8 mouse cellular contexts compared by ENCODE assay signal in genomic region chr7:24113001-24113400, GRCm38 (mm10). TPM values are rescaled to one million over a fixed set of nuclear protein-coding genes. Genes with fewer than 3 reads are reported as not detected.
DNase-seq lines count a peak whose midpoint lies in the region; ATAC-seq lines count a peak whose summit lies in the region.

No protein-coding gene starts in this region.

- no peak overlapping the region for H3K27ac ChIP-seq in neural tube, embryonic 11.5 days (ENCODE audit: low read depth, low read length)
- H3K27ac ChIP-seq in intestine, embryonic 14.5 days (ENCODE audit: low read depth), result peak overlapping the region; percentile 72
- H3K27ac ChIP-seq in limb, embryonic 15.5 days, result peak overlapping the region; percentile 89
- H3K27ac ChIP-seq in midbrain, embryonic 15.5 days, result peak overlapping the region; percentile 68

- peak overlapping the region; percentile 76 for H3K4me2 ChIP-seq in neural tube, embryonic 11.5 days (ENCODE audit: low read depth)
- peak overlapping the region; percentile 78 for H3K4me2 ChIP-seq in intestine, embryonic 14.5 days (ENCODE audit: low read length)
- H3K4me2 ChIP-seq in limb, embryonic 15.5 days, result peak overlapping the region; percentile 69
- H3K4me2 ChIP-seq in midbrain, embryonic 15.5 days, result peak overlapping the region; percentile 71

- H3K9ac ChIP-seq in neural tube, embryonic 11.5 days (ENCODE audit: low read length), result peak overlapping the region; percentile 66
- H3K9ac ChIP-seq in intestine, embryonic 14.5 days (ENCODE audit: low read length), result peak overlapping the region; percentile 56
- peak overlapping the region; percentile 62 for H3K9ac ChIP-seq in limb, embryonic 15.5 days
- H3K9ac ChIP-seq in midbrain, embryonic 15.5 days, result peak overlapping the region; percentile 68

- 17% methylated on average over 12 of the region's 12 CpGs for WGBS in neural tube, embryonic 11.5 days
- 7% methylated on average over 12 of the region's 12 CpGs for WGBS in intestine, embryonic 14.5 days
- WGBS in limb, embryonic 15.5 days, result 12% methylated on average over 12 of the region's 12 CpGs
- WGBS in midbrain, embryonic 15.5 days, result 15% methylated on average over 12 of the region's 12 CpGs

- peak overlapping the region; percentile 62 for H3K4me3 ChIP-seq in neural tube, embryonic 11.5 days (ENCODE audit: low read depth, low read length)
- peak overlapping the region; percentile 55 for H3K4me3 ChIP-seq in intestine, embryonic 14.5 days (ENCODE audit: low read depth, low read length)
- H3K4me3 ChIP-seq in limb, embryonic 15.5 days, result peak overlapping the region; percentile 61
- H3K4me3 ChIP-seq in midbrain, embryonic 15.5 days, result peak overlapping the region; percentile 73

- DNase-seq in neural tube, embryonic 11.5 days (ENCODE audit: low spot score), result no peak
- DNase-seq in neural tube, embryonic 10.5 days (ENCODE audit: extremely low spot score, low spot score), result no peak
- DNase-seq in cerebellum, postnatal 14 days, result peak; percentile 69 to 73
- peak; percentile 48 for DNase-seq in gastrocnemius, postnatal 14 days
- peak; percentile 79 for DNase-seq in intestine, embryonic 14.5 days (ENCODE audit: low spot score)
- DNase-seq in urinary bladder, postnatal 36 days (ENCODE audit: low spot score in 2 of 2), result peak; percentile 54 to 57

- H3K4me1 ChIP-seq in neural tube, embryonic 11.5 days (ENCODE audit: control insufficient read depth, insufficient read depth, low read length), result 0 out of 2 replicates have a peak, but pooled peaks cover 2% of the 10 kb centered on the region
- no peaks in the 10 kb centered on the region for H3K4me1 ChIP-seq in intestine, embryonic 14.5 days (replicated peaks; ENCODE audit: control insufficient read depth, insufficient read depth, low read length)
- peaks cover 2% of the 10 kb centered on the region; the same call in 1 of the 2 replicates for H3K4me1 ChIP-seq in limb, embryonic 15.5 days
- peaks cover 6% of the 10 kb centered on the region; the same call in 1 of the 2 replicates for H3K4me1 ChIP-seq in midbrain, embryonic 15.5 days

- intact Hi-C loops in gastrocnemius, postnatal 14 days (cut with DNase I; ENCODE audit: low total_unique reads), result no loop called here

- H3K36me3 ChIP-seq in neural tube, embryonic 11.5 days (ENCODE audit: control insufficient read depth, insufficient read depth, low read length), result peaks cover 1% of the 10 kb centered on the region
- peaks cover 7% of the 10 kb centered on the region; the same call in 1 of the 2 replicates for H3K36me3 ChIP-seq in intestine, embryonic 14.5 days (ENCODE audit: control insufficient read depth, insufficient read depth, low read length)
- H3K36me3 ChIP-seq in limb, embryonic 15.5 days, result peaks cover 18% of the 10 kb centered on the region
- H3K36me3 ChIP-seq in midbrain, embryonic 15.5 days (replicated peaks), result peaks cover 8% of the 10 kb centered on the region

- H3K27me3 ChIP-seq in neural tube, embryonic 11.5 days (ENCODE audit: control insufficient read depth, insufficient read depth, low read length), result no peaks in the 10 kb centered on the region
- no peaks in the 10 kb centered on the region for H3K27me3 ChIP-seq in intestine, embryonic 14.5 days (replicated peaks; ENCODE audit: control insufficient read depth, insufficient read depth, low read length)
- no peaks in the 10 kb centered on the region for H3K27me3 ChIP-seq in limb, embryonic 15.5 days
- no peaks in the 10 kb centered on the region for H3K27me3 ChIP-seq in midbrain, embryonic 15.5 days (replicated peaks)

- no peak for ATAC-seq in neural tube, embryonic 11.5 days (ENCODE audit: insufficient read depth, low FRiP score, low TSS enrichment)
- ATAC-seq in intestine, embryonic 14.5 days (replicated peaks; ENCODE audit: low FRiP score, low TSS enrichment, low read depth), result peak; percentile 57
- no peak for ATAC-seq in limb, embryonic 15.5 days (ENCODE audit: insufficient number of reproducible peaks, low FRiP score, low TSS enrichment, low read depth)
- no peak for ATAC-seq in midbrain, embryonic 15.5 days (replicated peaks)

- H3K9me3 ChIP-seq in neural tube, embryonic 11.5 days (ENCODE audit: control insufficient read depth, low read length), result peaks cover 10% of the 10 kb centered on the region
- H3K9me3 ChIP-seq in intestine, embryonic 14.5 days (ENCODE audit: control insufficient read depth, low read length), result peaks cover 16% of the 10 kb centered on the region
- peaks cover 7% of the 10 kb centered on the region; the same call in 1 of the 2 replicates for H3K9me3 ChIP-seq in limb, embryonic 15.5 days
- H3K9me3 ChIP-seq in midbrain, embryonic 15.5 days, result peaks cover 7% of the 10 kb centered on the region

RNA-seq across cellular contexts. Expression of gene Zfp112, which starts 0.9 kb away (rescaled TPM):
- polyA plus RNA-seq in neural tube, embryonic 11.5 days (2014; fragmentation: Nextera tagmentation; extraction: Ambion mirVana), result 3.6 and 4.4 TPM in 2 replicates
- total RNA-seq in gastrocnemius, postnatal 14 days (2021), result 1 to 10 TPM; 2.7 to 3.5 TPM
- 5.5 and 7.6 TPM in 2 replicates for polyA plus RNA-seq in intestine, embryonic 14.5 days (2014; fragmentation: Nextera tagmentation; extraction: Ambion mirVana)
- polyA plus RNA-seq in limb, embryonic 15.5 days (2015; fragmentation: Nextera tagmentation; extraction: Ambion mirVana), result 6.9 and 7.9 TPM in 2 replicates
- 11.3 TPM in 2 replicates for polyA plus RNA-seq in midbrain, embryonic 15.5 days (2015; fragmentation: Nextera tagmentation; extraction: Ambion mirVana)

RNA-seq across cellular contexts. Expression of gene Zfp235, which starts 21.0 kb away (rescaled TPM):
- 16.9 and 20.8 TPM in 2 replicates for polyA plus RNA-seq in neural tube, embryonic 11.5 days (2014; fragmentation: Nextera tagmentation; extraction: Ambion mirVana)
- 1 to 10 TPM; 3.8 to 4.0 TPM for total RNA-seq in gastrocnemius, postnatal 14 days (2021)
- polyA plus RNA-seq in intestine, embryonic 14.5 days (2014; fragmentation: Nextera tagmentation; extraction: Ambion mirVana), result 16.5 and 19.4 TPM in 2 replicates
- polyA plus RNA-seq in limb, embryonic 15.5 days (2015; fragmentation: Nextera tagmentation; extraction: Ambion mirVana), result 16.9 and 19.7 TPM in 2 replicates
- polyA plus RNA-seq in midbrain, embryonic 15.5 days (2015; fragmentation: Nextera tagmentation; extraction: Ambion mirVana), result 26.1 and 26.3 TPM in 2 replicates

RNA-seq across cellular contexts. Expression of gene Zfp180, which starts 31.3 kb away (rescaled TPM):
- 31.9 and 37.7 TPM in 2 replicates for polyA plus RNA-seq in neural tube, embryonic 11.5 days (2014; fragmentation: Nextera tagmentation; extraction: Ambion mirVana)
- total RNA-seq in gastrocnemius, postnatal 14 days (2021), result 1 to 10 TPM; 5.8 to 6.0 TPM
- polyA plus RNA-seq in intestine, embryonic 14.5 days (2014; fragmentation: Nextera tagmentation; extraction: Ambion mirVana), result 20.5 and 26.3 TPM in 2 replicates
- polyA plus RNA-seq in limb, embryonic 15.5 days (2015; fragmentation: Nextera tagmentation; extraction: Ambion mirVana), result 19.1 and 20.4 TPM in 2 replicates
- 40.1 and 44.1 TPM in 2 replicates for polyA plus RNA-seq in midbrain, embryonic 15.5 days (2015; fragmentation: Nextera tagmentation; extraction: Ambion mirVana)

RNA-seq across cellular contexts. Expression of gene Vmn1r183, which starts 59.9 kb away (rescaled TPM):
- polyA plus RNA-seq in neural tube, embryonic 11.5 days (2014; fragmentation: Nextera tagmentation; extraction: Ambion mirVana), result not detected in 2 replicates
- not detected for total RNA-seq in gastrocnemius, postnatal 14 days (2021)
- polyA plus RNA-seq in intestine, embryonic 14.5 days (2014; fragmentation: Nextera tagmentation; extraction: Ambion mirVana), result 0.07 TPM in 1 of 2 replicates, not detected in the other
- not detected in 2 replicates for polyA plus RNA-seq in limb, embryonic 15.5 days (2015; fragmentation: Nextera tagmentation; extraction: Ambion mirVana)
- polyA plus RNA-seq in midbrain, embryonic 15.5 days (2015; fragmentation: Nextera tagmentation; extraction: Ambion mirVana), result 0.01 TPM in 1 of 2 replicates, not detected in the other

Comparison
In these comparisons a context has a peak if more than half of its experiments do, and no peak if none do; other contexts are left out.
1. DNase-seq: peak in cerebellum, postnatal 14 days (2 of 2), gastrocnemius, postnatal 14 days (single experiment), intestine, embryonic 14.5 days (single experiment) and urinary bladder, postnatal 36 days (2 of 2); none in neural tube, embryonic 11.5 days (single experiment) and neural tube, embryonic 10.5 days (single experiment).
2. Peak in every context shown above with its lines, with median percentiles within 50 percentile points of each other: H3K4me2 ChIP-seq, H3K4me3 ChIP-seq and H3K9ac ChIP-seq.